Mouse (Mus musculus) forebrain, embryonic 16.5 days (tissue): Measurements from ENCODE around the gene Olfr101. TPM values are rescaled to one million over a fixed set of nuclear protein-coding genes. Genes with fewer than 3 reads are reported as not detected.
A peak's percentile ranks its signal among the peaks of the same experiment; 100 is the strongest.

Experiments used
- ATAC-seq: fragments of 200-750 bp; cut with Nextera tagmentation; 2 replicates; pipeline ENCODE4 v1.8.0; 2017; ENCODE audit warnings: mild to moderate bottlenecking, moderate library complexity
- H3K27ac ChIP-seq: fragments of 300-500 bp; sonication (generic); 2 replicates; pipeline ENCODE4 v1.5.1; 2014; ENCODE audit warnings: low read length, control low read depth
- H3K27me3 ChIP-seq: fragments of 300-500 bp; sonication (generic); replicated peaks from 2 replicates; pipeline ENCODE4 v1.6.1; 2014; ENCODE audit warnings: low read length; ENCODE audit not compliant: control insufficient read depth, insufficient read depth
- H3K36me3 ChIP-seq: fragments of 300-500 bp; sonication (generic); 2 replicates; pipeline ENCODE4 v1.6.1; 2014; ENCODE audit not compliant: control insufficient read depth, insufficient read depth
- H3K4me1 ChIP-seq: fragments of 300-500 bp; sonication (generic); replicated peaks from 2 replicates; pipeline ENCODE4 v1.6.1; 2014; ENCODE audit warnings: low read length; ENCODE audit not compliant: control insufficient read depth, insufficient read depth
- H3K4me2 ChIP-seq: fragments of 300-500 bp; sonication (generic); 2 replicates; pipeline ENCODE4 v1.6.1; 2014; ENCODE audit warnings: mild to moderate bottlenecking, low read length, control low read depth
- H3K4me3 ChIP-seq: fragments of 300-500 bp; sonication (generic); replicated peaks from 2 replicates; pipeline ENCODE4 v1.5.1; 2014; ENCODE audit warnings: mild to moderate bottlenecking, low read length, control low read depth
- H3K9ac ChIP-seq: fragments of 300-500 bp; sonication (generic); replicated peaks from 2 replicates; pipeline ENCODE4 v1.6.1; 2014; ENCODE audit warnings: low read depth, low read length, control low read depth
- H3K9me3 ChIP-seq: fragments of 300-500 bp; sonication (generic); 2 replicates; pipeline ENCODE4 v1.6.1; 2016; ENCODE audit warnings: low read length; ENCODE audit not compliant: control insufficient read depth
- WGBS: fragments of 180-500 bp; shearing (Covaris S2); extraction: QIAGEN DNeasy Blood & Tissue Kit; methylation state at CpG from one replicate; pipeline ENCODE4 v1.1.7; 2014; 5-methylcytosine and 5-hydroxymethylcytosine counted together
- polyA plus RNA-seq: library from polyadenylated mRNA; unstranded; fragments of >200 nt; fragmentation: Nextera tagmentation; extraction: Ambion mirVana; gene quantifications from 2 replicates; pipeline ENCODE4 v1.2.1, GENCODE M21; 2015

Gene Olfr101
- polyA plus RNA-seq, 1 experiment from 2014 or later, result not detected

DNA sequence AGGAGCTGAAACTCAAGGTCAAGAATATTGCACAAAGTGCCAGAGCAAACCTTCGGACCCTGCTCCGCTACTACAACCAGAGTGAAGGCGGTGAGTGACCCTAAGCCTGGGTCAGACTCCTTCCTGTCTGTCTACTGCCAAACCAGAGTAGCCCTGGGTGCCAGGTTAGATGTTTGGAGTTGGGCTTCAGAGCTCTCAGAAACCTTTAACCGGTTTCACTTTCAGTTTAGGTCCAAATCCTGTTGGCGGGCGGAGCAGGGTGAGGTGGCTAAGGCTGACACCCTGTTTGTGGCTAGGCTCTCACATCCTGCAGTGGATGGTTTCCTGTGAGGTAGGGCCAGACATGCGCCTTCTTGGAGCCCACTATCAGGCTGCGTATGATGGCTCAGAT lies 33.4 kb downstream of the Olfr101 start:
- no peaks in the 10 kb centered on the region for H3K27me3 ChIP-seq
- no peaks in the 10 kb centered on the region for H3K36me3 ChIP-seq
- H3K4me1 ChIP-seq, result no peaks in the 10 kb centered on the region; the same call in 1 of the 2 replicates
- no peaks in the 10 kb centered on the region for H3K9me3 ChIP-seq
- no peak overlapping the region for H3K27ac ChIP-seq
- peak overlapping the region; percentile 60 for H3K4me3 ChIP-seq
- peak; percentile 13 for ATAC-seq
- no peak overlapping the region for H3K9ac ChIP-seq
- WGBS, result 70% methylated on average over 8 of the region's 8 CpGs
- H3K4me2 ChIP-seq, result peak overlapping the region; percentile 91

DNA sequence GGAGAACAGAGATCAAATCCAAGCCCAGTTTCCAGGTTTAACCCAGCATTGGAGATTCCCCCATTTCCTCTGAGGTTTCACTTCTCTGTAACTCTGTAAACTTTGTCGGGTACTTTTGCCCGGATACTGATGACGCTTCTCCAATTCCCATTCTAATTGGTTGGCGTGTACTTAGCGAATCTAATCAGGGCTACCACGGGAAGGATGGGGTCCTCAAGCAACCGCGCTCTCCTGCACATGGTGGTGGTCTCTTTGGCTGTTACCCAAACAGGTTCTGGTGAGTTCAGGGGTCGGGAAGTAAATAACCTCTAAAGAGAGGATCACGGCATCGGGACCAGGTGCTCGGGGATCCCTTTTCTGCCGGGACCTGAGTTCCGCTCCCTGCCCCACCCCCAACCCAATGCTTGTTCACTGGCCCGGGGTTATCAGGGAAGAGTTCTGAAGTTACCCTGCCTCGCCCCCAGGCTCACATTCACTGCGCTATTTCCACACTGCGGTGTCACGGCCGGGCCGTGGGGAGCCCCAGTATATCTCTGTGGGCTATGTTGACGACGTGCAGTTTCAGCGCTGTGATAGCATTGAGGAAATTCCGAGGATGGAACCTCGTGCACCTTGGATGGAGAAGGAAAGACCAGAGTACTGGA lies 33.9 kb downstream of the Olfr101 start, which contains the start of gene H2-M3:
H2-M3 (plus strand) TSS at position 163 of the 644 bp plus-strand sequence.
- Histone ChIP-seq H3K27ac (no peak within 1 kb of the TSS), H3K4me1 (no peaks in the 10 kb centered on the region; the same call in 1 of the 2 replicates), H3K27me3 (no peaks in the 10 kb centered on the region), H3K36me3 (no peaks in the 10 kb centered on the region), H3K4me2 (peak within 1 kb of the TSS; percentile 91), H3K4me3 (peak within 1 kb of the TSS; percentile 60), H3K9me3 (no peaks in the 10 kb centered on the region), H3K9ac (peak within 1 kb of the TSS; percentile 55)
- 4% methylated on average over 26 of the region's 26 CpGs for WGBS
- ATAC-seq, result peak; percentile 100

DNA sequence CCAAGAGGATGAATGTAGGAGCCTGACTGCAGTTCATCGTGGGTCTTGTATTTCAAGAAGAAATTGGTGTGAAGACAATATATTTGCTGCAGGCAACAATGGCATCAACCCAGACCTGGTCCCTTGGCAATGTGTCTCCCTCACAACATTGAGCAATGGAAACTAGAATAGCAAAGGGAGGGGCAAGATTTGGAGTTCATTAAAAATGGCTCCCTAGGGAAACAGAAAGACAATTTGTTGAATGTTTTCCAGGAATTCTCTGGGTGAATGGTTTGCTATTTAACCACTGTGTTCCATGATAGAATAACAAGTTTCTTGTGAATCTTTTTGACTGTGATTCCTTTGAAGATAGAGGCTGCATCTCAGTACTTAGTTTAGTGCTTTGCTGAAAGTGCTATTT lies 40.5 kb downstream of the Olfr101 start, which contains the start of gene Olfr98:
Olfr98 (minus strand) TSS at position 124 of the 400 bp plus-strand sequence.
- no peak within 1 kb of the TSS for H3K4me2 ChIP-seq
- no peak for ATAC-seq
- H3K27ac ChIP-seq, result no peak within 1 kb of the TSS
- no peaks in the 10 kb centered on the region for H3K36me3 ChIP-seq
- H3K27me3 ChIP-seq, result no peaks in the 10 kb centered on the region
- no peaks in the 10 kb centered on the region for H3K4me1 ChIP-seq
- WGBS, result 79% methylated on average over 1 of the region's 1 CpGs
- no peaks in the 10 kb centered on the region for H3K9me3 ChIP-seq
- no peak within 1 kb of the TSS for H3K4me3 ChIP-seq
- H3K9ac ChIP-seq, result no peak within 1 kb of the TSS

DNA sequence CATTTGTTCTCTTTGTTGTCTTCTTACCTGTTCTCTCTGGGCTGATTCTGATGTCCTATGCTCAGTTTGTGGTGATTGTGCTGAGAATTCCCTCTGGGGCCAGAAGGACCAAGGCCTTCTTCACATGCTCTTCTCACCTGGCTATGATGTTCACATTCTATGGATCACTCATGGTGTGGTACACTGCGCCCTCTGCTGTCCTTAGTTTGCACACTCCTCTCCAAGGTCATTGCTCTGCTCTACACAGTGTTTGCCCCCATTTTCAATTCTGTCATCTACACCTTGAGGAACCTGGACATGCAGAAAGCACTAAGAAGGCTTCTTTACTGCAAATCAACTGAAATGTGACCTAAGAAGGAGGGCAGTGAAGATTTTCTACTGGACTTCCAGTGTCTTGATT lies 53.6 kb downstream of the Olfr101 start:
- Histone ChIP-seq H3K27me3 (no peaks in the 10 kb centered on the region), H3K9me3 (no peaks in the 10 kb centered on the region), H3K4me1 (no peaks in the 10 kb centered on the region), H3K4me2 (no peak overlapping the region), H3K4me3 (no peak overlapping the region), H3K36me3 (no peaks in the 10 kb centered on the region), H3K27ac (no peak overlapping the region), H3K9ac (no peak overlapping the region)
- WGBS, result 14% methylated on average over 1 of the region's 1 CpGs
- no peak for ATAC-seq

DNA sequence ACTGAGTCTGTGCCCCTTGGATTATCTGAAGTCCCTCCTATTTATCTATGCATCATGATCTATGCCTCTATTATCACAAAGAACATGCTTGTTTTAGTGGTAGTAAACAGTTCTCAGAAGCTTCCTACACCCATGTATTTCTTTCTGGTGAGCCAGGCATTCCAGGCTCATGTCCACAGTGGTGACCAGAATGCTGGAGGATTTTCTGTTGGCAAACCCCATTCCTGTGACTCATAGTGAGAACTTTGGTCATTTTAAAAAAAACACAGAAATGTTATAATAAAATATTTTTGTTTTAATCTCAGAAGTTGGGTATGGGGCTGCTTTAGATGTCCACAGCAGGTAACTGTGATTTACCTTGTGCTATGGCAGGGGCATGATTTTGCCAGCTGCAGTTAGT lies 54.7 kb downstream of the Olfr101 start:
- H3K4me3 ChIP-seq, result no peak overlapping the region
- ATAC-seq, result no peak

More for the DNA sequence above, 54.7 kb downstream of the Olfr101 start:
- H3K4me2 ChIP-seq, result no peak overlapping the region
- H3K9ac ChIP-seq, result no peak overlapping the region
- no peaks in the 10 kb centered on the region for H3K4me1 ChIP-seq
- H3K36me3 ChIP-seq, result no peaks in the 10 kb centered on the region
- no peaks in the 10 kb centered on the region for H3K27me3 ChIP-seq
- H3K9me3 ChIP-seq, result no peaks in the 10 kb centered on the region
- no peak overlapping the region for H3K27ac ChIP-seq

Other genes starting within 250 kb of the Olfr101 start
- gene Olfr90, start 215.8 kb downstream of the Olfr101 start, polyA plus RNA-seq, result not detected in 2 replicates
- gene Olfr91, start 206.0 kb downstream of the Olfr101 start, polyA plus RNA-seq, result not detected in 2 replicates
- not detected in 2 replicates for gene Olfr92, start 184.2 kb downstream of the Olfr101 start, polyA plus RNA-seq
- not detected in 2 replicates for gene Olfr93, start 142.8 kb downstream of the Olfr101 start, polyA plus RNA-seq
- gene Ubd, start 110.4 kb downstream of the Olfr101 start, polyA plus RNA-seq, result not detected in 2 replicates
- not detected in 2 replicates for gene Olfr94, start 103.3 kb downstream of the Olfr101 start, polyA plus RNA-seq
- not detected in 2 replicates for gene Olfr95, start 91.2 kb downstream of the Olfr101 start, polyA plus RNA-seq
- not detected in 2 replicates for gene Olfr96, start 84.2 kb downstream of the Olfr101 start, polyA plus RNA-seq
- gene Olfr97, start 67.0 kb downstream of the Olfr101 start, polyA plus RNA-seq, result not detected in 2 replicates
- gene Olfr98, start 40.6 kb downstream of the Olfr101 start, polyA plus RNA-seq, result not detected in 2 replicates
- gene H2-M3, start 34.1 kb downstream of the Olfr101 start, polyA plus RNA-seq, result 0.67 and 0.81 TPM in 2 replicates
- gene Olfr99, start 20.9 kb downstream of the Olfr101 start, polyA plus RNA-seq, result not detected in 2 replicates
- not detected in 2 replicates for gene Olfr102, start 12.7 kb upstream of the Olfr101 start, polyA plus RNA-seq
- not detected in 2 replicates for gene Olfr103, start 35.4 kb upstream of the Olfr101 start, polyA plus RNA-seq
- not detected in 2 replicates for gene Olfr104-ps, start 55.3 kb upstream of the Olfr101 start, polyA plus RNA-seq
- gene Olfr105-ps, start 74.7 kb upstream of the Olfr101 start, polyA plus RNA-seq, result not detected in 2 replicates
- gene Olfr106-ps, start 86.1 kb upstream of the Olfr101 start, polyA plus RNA-seq, result not detected in 2 replicates
- not detected in 2 replicates for gene Olfr107, start 94.9 kb upstream of the Olfr101 start, polyA plus RNA-seq
- not detected in 2 replicates for gene Olfr108, start 141.2 kb upstream of the Olfr101 start, polyA plus RNA-seq
- gene Olfr109, start 154.6 kb upstream of the Olfr101 start, polyA plus RNA-seq, result not detected in 2 replicates
- not detected in 2 replicates for gene H2-M2, start 179.2 kb upstream of the Olfr101 start, polyA plus RNA-seq
- not detected in 2 replicates for gene Olfr110, start 188.2 kb upstream of the Olfr101 start, polyA plus RNA-seq
- not detected in 2 replicates for gene Olfr111, start 203.7 kb upstream of the Olfr101 start, polyA plus RNA-seq